Mouse (Mus musculus): Measurements from ENCODE around the gene Fgd3. TPM values are rescaled to one million over a fixed set of nuclear protein-coding genes. Genes with fewer than 3 reads are reported as not detected.

Fgd3 gene
- 1 to 10 TPM; 7.9 to 8.1 TPM for total RNA-seq (2021)
- long read RNA-seq, partial matches to known transcripts: 1 of 1 reads
- long read RNA-seq, other reads (novel, unspliced or antisense): 0 of 1 reads

DNA sequence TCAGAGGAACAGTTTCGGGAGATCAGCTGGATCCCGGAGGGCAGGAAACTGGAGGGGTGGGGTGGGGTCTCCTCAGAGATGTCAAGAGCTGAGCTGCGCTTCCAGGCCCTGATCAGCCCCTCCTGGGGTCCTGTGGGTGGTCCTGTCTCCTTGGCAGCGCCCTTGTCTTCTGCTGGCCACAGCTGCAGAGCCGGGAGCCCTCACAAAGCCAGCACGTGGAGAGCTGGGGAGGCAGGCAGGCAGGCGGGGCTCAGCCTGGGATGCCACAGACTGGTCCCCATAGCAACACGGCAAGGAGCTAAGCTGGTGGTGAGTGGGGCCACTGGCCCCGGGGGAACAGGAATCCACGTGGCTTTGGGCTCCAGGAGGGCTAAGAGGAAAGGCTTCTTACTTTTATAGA is at the start of gene Fgd3:
Gene Fgd3, minus strand, starts transcription at position 272 of the 400 bp plus-strand sequence.
- peak; percentile 60 to 72 for DNase-seq (ENCODE audit: low spot score in 2 of 2)

GRCm38 (mm10) chr13:49369404-49369803 is 49.3 kb upstream of the Fgd3 start:
- no peak for DNase-seq (ENCODE audit: low spot score in 2 of 2)

- DNase-seq (ENCODE audit: low spot score in 2 of 2): no peak
Measured at GRCm38 (mm10) chr13:49367657-49368440, 47.7 kb upstream of the Fgd3 start.

GRCm38 (mm10) chr13:49364716-49365115 is 44.6 kb upstream of the Fgd3 start:
- no peak for DNase-seq (ENCODE audit: low spot score in 2 of 2)

- peak in 1 of 2 experiments; percentile 54 for DNase-seq (ENCODE audit: low spot score in 2 of 2)
Measured at GRCm38 (mm10) chr13:49362804-49363203, 42.7 kb upstream of the Fgd3 start.

GRCm38 (mm10) chr13:49362364-49362763 is 42.3 kb upstream of the Fgd3 start:
- DNase-seq (ENCODE audit: low spot score in 2 of 2): no peak

GRCm38 (mm10) chr13:49360906-49361406 is 40.8 kb upstream of the Fgd3 start:
- DNase-seq (ENCODE audit: low spot score in 2 of 2): no peak

DNA sequence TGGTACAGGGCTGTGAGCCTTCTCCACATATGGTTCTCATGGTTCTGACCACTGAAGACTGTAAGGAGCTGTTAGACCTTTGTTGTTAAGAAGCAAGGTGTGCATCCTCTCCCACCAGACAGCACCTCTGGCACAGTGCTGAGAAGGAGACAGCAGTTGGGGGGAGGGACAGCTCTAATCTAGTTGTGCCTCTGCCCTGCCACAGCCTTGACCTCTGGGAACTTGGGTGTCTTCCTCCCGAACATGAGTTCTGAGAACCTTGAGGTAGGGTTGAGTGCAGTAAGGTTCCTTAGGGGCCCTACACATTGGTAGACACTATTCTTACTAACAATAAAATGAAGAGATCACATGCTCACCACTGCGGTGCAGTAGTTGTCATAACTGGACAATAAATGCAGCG is 38.1 kb upstream of the Fgd3 start:
- DNase-seq (ENCODE audit: low spot score in 2 of 2): no peak

DNA sequence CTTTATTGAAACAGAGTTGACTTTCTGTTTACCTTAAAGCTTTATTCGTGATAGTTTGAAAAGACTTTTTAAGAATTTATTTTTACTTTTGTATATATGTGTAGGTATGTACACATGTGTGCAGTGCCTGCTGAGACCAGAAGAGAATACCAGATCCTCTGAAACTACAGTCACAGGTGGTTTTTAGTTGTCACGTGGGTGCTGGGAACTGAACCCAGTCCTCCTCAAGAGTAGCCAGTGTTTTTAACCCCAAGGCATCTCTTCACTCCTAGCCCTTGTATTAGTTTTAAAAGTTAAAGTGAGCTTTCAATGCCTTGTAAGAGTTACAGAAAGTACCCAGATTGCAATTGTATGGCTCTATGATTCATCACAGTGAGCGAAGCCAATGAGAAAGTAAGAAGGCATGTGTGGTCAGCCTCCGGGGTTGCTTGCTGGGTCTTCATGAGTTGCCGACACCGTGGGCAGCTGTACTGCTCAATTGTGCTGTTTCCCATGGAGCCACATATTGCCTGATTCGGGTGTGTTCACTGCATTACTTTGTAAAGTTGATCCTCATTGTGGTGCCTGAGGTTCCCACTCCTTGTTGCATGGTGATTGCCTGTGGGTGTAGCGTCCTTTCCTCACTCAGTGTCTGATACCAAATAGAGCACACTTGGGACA is 37.4 kb upstream of the Fgd3 start:
- DNase-seq (ENCODE audit: low spot score in 2 of 2): no peak

DNA sequence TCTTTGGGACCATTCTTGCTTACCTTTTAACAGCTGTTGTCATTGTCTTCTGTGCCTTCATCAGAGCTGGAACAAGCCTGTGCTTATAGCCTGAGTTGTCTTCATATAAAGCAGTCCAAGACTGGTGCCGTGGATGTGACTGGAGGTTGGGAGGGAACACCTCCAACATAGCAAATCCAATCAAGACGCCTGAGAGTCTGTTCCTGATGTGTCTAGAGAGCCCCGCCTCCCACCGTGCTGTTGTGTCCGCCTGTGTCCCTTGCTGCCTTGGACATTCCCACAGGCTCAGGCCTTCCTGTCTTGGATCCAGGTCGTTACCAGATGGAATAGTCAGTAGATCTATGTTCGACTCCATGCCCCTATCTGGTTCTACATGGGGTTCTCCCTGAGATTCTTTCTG is 36.0 kb upstream of the Fgd3 start:
- DNase-seq (ENCODE audit: low spot score in 2 of 2): no peak

- DNase-seq (ENCODE audit: low spot score in 2 of 2): no peak
Measured at GRCm38 (mm10) chr13:49355461-49356061, 35.5 kb upstream of the Fgd3 start.

- no peak for DNase-seq (ENCODE audit: low spot score in 2 of 2)
Measured at GRCm38 (mm10) chr13:49353991-49354507, 33.9 kb upstream of the Fgd3 start.

DNA sequence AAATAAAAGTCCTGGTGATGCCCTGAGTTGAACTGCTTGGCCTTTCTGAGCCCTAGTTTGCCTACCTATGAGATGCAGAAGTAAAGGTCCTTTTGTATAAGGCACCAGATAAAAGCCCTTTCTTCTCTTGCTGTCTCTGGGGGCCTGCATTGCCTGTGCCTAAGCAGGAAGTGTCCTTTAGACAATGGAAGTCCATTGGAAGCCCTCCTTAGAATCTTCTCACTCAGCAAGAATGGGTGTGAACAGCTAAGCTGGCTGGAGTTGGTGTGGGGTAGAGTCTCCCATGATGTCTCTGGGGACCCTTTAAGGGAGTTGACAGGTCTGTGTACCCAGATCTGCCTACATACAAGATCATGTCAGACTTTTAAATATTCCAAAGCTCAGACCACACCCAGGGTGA is 33.3 kb upstream of the Fgd3 start:
- DNase-seq (ENCODE audit: low spot score in 2 of 2): no peak

DNA sequence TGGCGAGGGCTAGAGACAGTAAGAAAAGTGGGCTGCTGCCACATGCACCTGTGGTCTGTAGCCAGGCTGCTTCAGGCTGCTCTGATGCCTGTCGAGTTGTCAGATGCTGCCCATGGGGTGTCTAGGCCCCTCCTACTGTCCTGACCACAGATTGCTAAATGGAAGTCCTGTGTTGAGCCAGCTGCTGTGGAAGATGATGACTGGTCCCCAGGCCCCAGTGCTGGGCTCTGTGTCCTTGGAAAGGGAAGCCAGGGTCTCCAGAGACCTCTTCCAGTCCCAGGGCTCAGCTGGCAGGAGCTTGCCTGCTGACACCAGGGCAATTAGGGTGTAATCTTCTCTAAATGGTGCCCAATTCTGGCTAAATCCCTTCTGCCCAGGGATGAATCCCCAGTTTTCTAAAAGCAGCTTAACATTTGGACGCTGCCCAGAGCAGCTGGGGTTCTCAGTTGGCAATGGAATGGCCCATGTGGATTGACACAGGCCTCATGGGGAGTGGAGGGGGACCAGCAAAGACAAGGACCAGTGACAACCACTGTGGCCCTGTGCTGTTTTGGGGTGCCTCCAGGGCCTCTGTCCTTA is 32.6 kb upstream of the Fgd3 start:
- no peak for DNase-seq (ENCODE audit: low spot score in 2 of 2)

DNA sequence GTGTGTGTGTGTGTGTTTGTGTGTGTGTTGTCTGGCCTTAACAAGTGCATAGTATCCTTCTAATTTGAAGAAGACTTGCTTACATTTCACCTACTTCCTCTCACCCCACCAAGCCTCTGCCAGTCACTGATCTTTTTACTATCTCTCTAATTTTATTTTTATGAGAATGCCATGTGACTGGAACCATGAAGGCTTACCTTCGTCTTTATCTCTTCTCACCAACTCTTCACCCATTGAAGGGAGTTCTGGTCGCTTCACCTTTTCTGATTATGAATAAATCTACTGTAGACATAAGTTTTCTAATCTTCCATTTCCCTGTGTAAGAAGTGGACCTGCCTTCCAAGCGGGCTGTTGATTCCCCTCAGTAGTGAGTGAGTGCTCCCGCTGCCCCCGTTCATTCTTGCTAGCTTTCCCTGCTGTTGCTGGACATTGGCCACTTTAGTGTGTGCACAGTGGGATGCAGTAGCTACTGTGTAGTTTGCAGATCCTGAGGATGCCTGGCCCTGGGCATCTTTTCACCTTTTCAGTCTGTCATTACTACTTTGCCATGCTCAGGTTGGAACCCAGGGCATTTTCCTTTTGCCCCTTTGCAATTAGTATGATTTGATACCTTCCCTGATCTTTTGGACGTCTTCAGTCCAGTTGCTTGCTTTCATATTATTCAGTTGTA is 29.9 kb upstream of the Fgd3 start:
- DNase-seq (ENCODE audit: low spot score in 2 of 2): no peak

GRCm38 (mm10) chr13:49349335-49349734 is 29.2 kb upstream of the Fgd3 start:
- no peak for DNase-seq (ENCODE audit: low spot score in 2 of 2)

DNA sequence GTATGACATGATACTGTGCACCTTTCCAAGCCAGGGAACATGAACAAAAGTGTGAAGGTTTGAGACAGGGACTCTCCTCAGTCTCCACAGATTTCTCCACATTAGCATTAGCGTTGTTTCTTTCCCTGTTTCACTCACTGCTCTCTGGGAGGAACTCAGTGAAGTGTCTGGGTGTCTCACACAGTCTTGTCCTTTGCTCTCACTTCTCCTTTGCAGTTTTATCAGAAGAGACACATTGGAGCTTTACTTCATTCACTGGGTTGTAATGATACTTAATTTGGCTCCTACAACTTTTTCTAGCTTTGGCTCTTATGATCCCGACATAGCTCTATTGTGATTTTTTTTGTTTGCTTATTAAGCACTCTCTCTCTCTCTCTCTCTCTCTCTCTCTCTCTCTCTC is 28.4 kb upstream of the Fgd3 start:
- no peak for DNase-seq (ENCODE audit: low spot score in 2 of 2)

GRCm38 (mm10) chr13:49345476-49345875 is 25.4 kb upstream of the Fgd3 start:
- DNase-seq (ENCODE audit: low spot score in 2 of 2): no peak

- no peak for DNase-seq (ENCODE audit: low spot score in 2 of 2)
Measured at GRCm38 (mm10) chr13:49344567-49344966, 24.5 kb upstream of the Fgd3 start.

- no peak for DNase-seq (ENCODE audit: low spot score in 2 of 2)
Measured at GRCm38 (mm10) chr13:49342723-49343100, 22.6 kb upstream of the Fgd3 start.
